In the genomic region with DNA sequence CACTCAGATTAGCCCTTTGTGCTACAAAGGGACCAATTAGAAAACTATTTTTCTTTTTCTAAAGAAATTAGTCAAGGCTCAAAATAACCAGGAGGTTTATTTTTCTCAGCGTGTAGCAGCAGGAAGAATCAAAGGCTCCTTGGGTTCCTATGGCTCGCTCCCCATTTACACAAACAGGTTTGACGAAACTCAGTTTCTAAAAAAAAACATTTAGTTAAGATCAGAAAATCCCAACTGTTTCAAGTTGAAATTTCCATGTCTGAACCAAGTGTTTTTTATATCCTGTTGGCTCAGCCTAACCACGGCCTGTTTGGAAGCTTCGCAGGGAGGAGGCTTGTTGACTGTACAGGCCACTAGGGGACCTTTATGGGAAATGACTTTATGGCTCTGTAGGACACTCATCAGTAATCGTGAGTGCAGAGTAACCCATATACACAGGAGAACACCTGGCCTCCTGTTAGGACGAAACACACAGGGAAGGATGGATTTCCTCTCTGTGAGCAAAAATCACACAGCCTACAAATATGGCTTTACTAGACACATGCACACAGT, we compare ENCODE assay signal across 9 mouse cellular contexts.
DNase-seq lines count a peak whose midpoint lies in the region; ATAC-seq and TF ChIP-seq lines count a peak whose summit lies in the region.
"Had no signal": no experiment of that assay in that cellular context is flagged by ENCODE, and none has a peak within 500 bp of the region (broad histone marks: within the 10 kb centered on the region; RNA-seq: fewer than 3 reads in every experiment).

No protein-coding gene starts in this region.

- no peak for TF ChIP-seq EP300 in heart, adult 2 months (IDR thresholded peaks at IDR 0.05; ENCODE audit: insufficient read depth, low read depth, low read length)

- intact Hi-C loops in heart, adult 2 months (cut with DNase I), result no loop called here
- intact Hi-C loops in heart, postnatal 10 days (cut with DNase I), result no loop called here

- H3K9ac ChIP-seq in heart, adult 2 months (ENCODE audit: low read depth, low read length), result no peak overlapping the region
- no peak overlapping the region for H3K9ac ChIP-seq in neural tube, embryonic 14.5 days (replicated peaks; ENCODE audit: low read depth, low read length)
- no peak overlapping the region for H3K9ac ChIP-seq in stomach, embryonic 15.5 days

- H3K36me3 ChIP-seq in heart, adult 2 months (ENCODE audit: control insufficient read depth, insufficient read depth, low read length), result no peaks in the 10 kb centered on the region
- H3K36me3 ChIP-seq in neural tube, embryonic 14.5 days (ENCODE audit: control insufficient read depth, insufficient read depth, low read length), result no peaks in the 10 kb centered on the region
- H3K36me3 ChIP-seq in stomach, embryonic 15.5 days, result no peaks in the 10 kb centered on the region

- peak; percentile 54 for TF ChIP-seq CTCF in heart, adult 2 months (IDR thresholded peaks at IDR 0.05)

- no peak for DNase-seq in heart, adult 2 months
- DNase-seq in heart, postnatal 10 days, result no peak
- DNase-seq in neural tube, embryonic 10.5 days (ENCODE audit: extremely low spot score, low spot score), result no peak
- peak; percentile 20 for DNase-seq in heart, postnatal 4 days
- no peak for DNase-seq in natural killer cell, adult 2 months (ENCODE audit: low spot score in 2 of 2)
- DNase-seq: spleen, adult 18-20 months had no signal

- H3K4me2 ChIP-seq in neural tube, embryonic 14.5 days (ENCODE audit: low read depth, low read length), result no peak overlapping the region
- no peak overlapping the region for H3K4me2 ChIP-seq in stomach, embryonic 15.5 days

- H3K9me3 ChIP-seq in neural tube, embryonic 14.5 days (ENCODE audit: control insufficient read depth, low read length), result no peaks in the 10 kb centered on the region
- H3K9me3 ChIP-seq in stomach, embryonic 15.5 days, result no peaks in the 10 kb centered on the region

- H3K4me3 ChIP-seq in heart, adult 2 months, result no peak overlapping the region
- H3K4me3 ChIP-seq in neural tube, embryonic 14.5 days (ENCODE audit: low read depth, low read length), result no peak overlapping the region
- H3K4me3 ChIP-seq in stomach, embryonic 15.5 days (replicated peaks), result no peak overlapping the region

- 0 out of 2 replicates have a peak, but pooled peaks have one; percentile 54 for ATAC-seq in neural tube, embryonic 14.5 days (ENCODE audit: low read depth)
- ATAC-seq in stomach, embryonic 15.5 days (ENCODE audit: insufficient read depth, low FRiP score, low read depth), result no peak
- no peak for ATAC-seq in inflammation-experienced regulatory T-cells, adult 6 months

- no peak for TF ChIP-seq POLR2A in heart, adult 2 months (IDR thresholded peaks at IDR 0.05; ENCODE audit: insufficient read depth, low read depth, low read length)

- no peaks in the 10 kb centered on the region for H3K27me3 ChIP-seq in heart, adult 2 months (ENCODE audit: control insufficient read depth, insufficient read depth, low read length)
- no peaks in the 10 kb centered on the region for H3K27me3 ChIP-seq in neural tube, embryonic 14.5 days (ENCODE audit: control insufficient read depth, insufficient read depth, low read length)
- H3K27me3 ChIP-seq in stomach, embryonic 15.5 days (replicated peaks), result no peaks in the 10 kb centered on the region

- H3K79me2 ChIP-seq in heart, adult 2 months (replicated peaks; ENCODE audit: control insufficient read depth, insufficient read depth, low read length), result no peaks in the 10 kb centered on the region

- WGBS in heart, adult 2 months, result 44% methylated on average over 7 of the region's 7 CpGs
- WGBS in neural tube, embryonic 14.5 days, result 22% methylated on average over 7 of the region's 7 CpGs
- 53% methylated on average over 7 of the region's 7 CpGs for WGBS in stomach, embryonic 15.5 days

- no peaks in the 10 kb centered on the region for H3K4me1 ChIP-seq in heart, adult 2 months (ENCODE audit: control insufficient read depth, insufficient read depth, low read length)
- peaks cover 3% of the 10 kb centered on the region; the same call in 1 of the 2 replicates for H3K4me1 ChIP-seq in neural tube, embryonic 14.5 days (ENCODE audit: control insufficient read depth, insufficient read depth, low read length)
- no peaks in the 10 kb centered on the region; the same call in 1 of the 2 replicates for H3K4me1 ChIP-seq in stomach, embryonic 15.5 days

- peak overlapping the region; percentile 63 for H3K27ac ChIP-seq in heart, adult 2 months
- no peak overlapping the region for H3K27ac ChIP-seq in neural tube, embryonic 14.5 days (ENCODE audit: low read depth, low read length)
- H3K27ac ChIP-seq in stomach, embryonic 15.5 days, result peak overlapping the region; percentile 61
